Mouse (Mus musculus): ENCODE measurements around the gene Serpine1.

- TF ChIP-seq CTCF (IDR thresholded peaks at IDR 0.05; ENCODE audit: borderline replicate concordance, control insufficient read depth, extremely low read depth, insufficient read depth, low read length, poor library complexity), result no peak
- no peak for TF ChIP-seq POLR2A (IDR thresholded peaks at IDR 0.05; ENCODE audit: control insufficient read depth, extremely low read depth, insufficient read depth, low read length, poor library complexity)
These were observed 6.1 kb downstream of the Serpine1 start for GRCm38 (mm10) chr5:137065923-137066322.

All from thymus, adult 2 months (tissue).